In genomic region chr3:90412312-90413010, GRCm38 (mm10) we compare ENCODE assay signal across 9 mouse cellular contexts. TPM values are rescaled to one million over a fixed set of nuclear protein-coding genes. Genes with fewer than 3 reads are reported as not detected.
DNase-seq lines count a peak whose midpoint lies in the region; ATAC-seq and TF ChIP-seq lines count a peak whose summit lies in the region.
"Had no signal": no experiment of that assay in that cellular context is flagged by ENCODE, and none has a peak within 500 bp of the region (broad histone marks: within the 10 kb centered on the region; RNA-seq: fewer than 3 reads in every experiment).

No protein-coding gene starts in this region.

- H3K4me2 ChIP-seq in hindbrain, embryonic 12.5 days (replicated peaks) = no peak overlapping the region
- no peak overlapping the region for H3K4me2 ChIP-seq in forebrain, embryonic 13.5 days
- H3K4me2 ChIP-seq in midbrain, embryonic 13.5 days (replicated peaks) = no peak overlapping the region

- H3K27ac ChIP-seq in hindbrain, embryonic 10.5 days = no peak overlapping the region
- H3K27ac ChIP-seq in hindbrain, embryonic 12.5 days = no peak overlapping the region
- no peak overlapping the region for H3K27ac ChIP-seq in forebrain, embryonic 13.5 days
- no peak overlapping the region for H3K27ac ChIP-seq in left cerebral cortex, adult 2 months
- H3K27ac ChIP-seq in midbrain, embryonic 13.5 days = no peak overlapping the region
- H3K27ac ChIP-seq: macrophage had no signal

- H3K36me3 ChIP-seq in hindbrain, embryonic 10.5 days = peaks cover 100% of the 10 kb centered on the region
- peaks cover 86% of the 10 kb centered on the region for H3K36me3 ChIP-seq in hindbrain, embryonic 12.5 days
- H3K36me3 ChIP-seq in forebrain, embryonic 13.5 days (ENCODE audit: poor library complexity, severe bottlenecking) = peaks cover 87% of the 10 kb centered on the region
- peaks cover 88% of the 10 kb centered on the region for H3K36me3 ChIP-seq in midbrain, embryonic 13.5 days

- no peaks in the 10 kb centered on the region for H3K9me3 ChIP-seq in hindbrain, embryonic 10.5 days
- no peaks in the 10 kb centered on the region for H3K9me3 ChIP-seq in hindbrain, embryonic 12.5 days (replicated peaks)
- no peaks in the 10 kb centered on the region for H3K9me3 ChIP-seq in forebrain, embryonic 13.5 days (replicated peaks)
- H3K9me3 ChIP-seq in midbrain, embryonic 13.5 days = no peaks in the 10 kb centered on the region

- no peaks in the 10 kb centered on the region for H3K4me1 ChIP-seq in hindbrain, embryonic 10.5 days (replicated peaks)
- peaks cover 2% of the 10 kb centered on the region; the same call in 1 of the 2 replicates for H3K4me1 ChIP-seq in hindbrain, embryonic 12.5 days
- H3K4me1 ChIP-seq in forebrain, embryonic 13.5 days = no peaks in the 10 kb centered on the region
- no peaks in the 10 kb centered on the region for H3K4me1 ChIP-seq in midbrain, embryonic 13.5 days (replicated peaks)

- no peak overlapping the region for H3K4me3 ChIP-seq in hindbrain, embryonic 10.5 days
- no peak overlapping the region for H3K4me3 ChIP-seq in hindbrain, embryonic 12.5 days
- no peak overlapping the region for H3K4me3 ChIP-seq in forebrain, embryonic 13.5 days
- H3K4me3 ChIP-seq in left cerebral cortex, adult 2 months = no peak overlapping the region
- H3K4me3 ChIP-seq in midbrain, embryonic 13.5 days (replicated peaks) = no peak overlapping the region

- peak; percentile 62 for DNase-seq in hindbrain, embryonic 10.5 days (ENCODE audit: low spot score)
- peak; percentile 67 for DNase-seq in brain, embryonic 14.5 days (ENCODE audit: low read depth)
- peak; percentile 58 to 75 for DNase-seq in left cerebral cortex, adult 2 months (ENCODE audit: extremely low spot score in 1 of 2, low spot score in 2 of 2)
- DNase-seq in spleen, postnatal 10 days (ENCODE audit: low spot score in 2 of 2) = peak; percentile 56 to 80

- intact Hi-C loops in left cerebral cortex, adult 2 months (cut with DNase I) = loop anchor here (1.0 to 5.0 kb wide), 3 partner anchors 54 to 295 kb away; partner anchors contain the start of gene S100a7a

- no peak for TF ChIP-seq POLR2A in brain, embryonic 14.5 days (IDR thresholded peaks at IDR 0.05; ENCODE audit: borderline replicate concordance, extremely low read depth, insufficient read depth, insufficient read length, poor library complexity, severe bottlenecking)

- WGBS in hindbrain, embryonic 10.5 days = 59% methylated on average over 5 of the region's 5 CpGs
- 53% methylated on average over 5 of the region's 5 CpGs for WGBS in hindbrain, embryonic 12.5 days
- whole genome bisulfite sequencing in forebrain, embryonic 13.5 days = 53% methylated on average over 5 of the region's 5 CpGs
- 53% methylated on average over 5 of the region's 5 CpGs for WGBS in midbrain, embryonic 13.5 days

- peak; percentile 91 for TF ChIP-seq CTCF in brain, embryonic 14.5 days (IDR thresholded peaks at IDR 0.05; ENCODE audit: borderline replicate concordance, extremely low read depth, insufficient read depth, insufficient read length)
- peak; percentile 98 for TF ChIP-seq CTCF in left cerebral cortex, adult 2 months (IDR thresholded peaks at IDR 0.05)

- ATAC-seq in hindbrain, embryonic 12.5 days (ENCODE audit: low FRiP score) = no peak
- ATAC-seq in forebrain, embryonic 13.5 days = peak; percentile 71; the same call in 1 of the 2 replicates
- peak; percentile 72 to 80; a peak in 2 of 4 replicates for ATAC-seq in hematopoietic stem cell, adult 5-6 weeks (replicated peaks in 1 of 2; ENCODE audit: insufficient read depth in 1 of 2, low FRiP score in 2 of 2, low TSS enrichment in 1 of 2, low read depth in 1 of 2, poor library complexity in 2 of 2, severe bottlenecking in 2 of 2)
- ATAC-seq in midbrain, embryonic 13.5 days = 0 out of 2 replicates have a peak, but pooled peaks have one; percentile 55

- H3K9ac ChIP-seq in hindbrain, embryonic 12.5 days = no peak overlapping the region
- H3K9ac ChIP-seq in forebrain, embryonic 13.5 days = no peak overlapping the region
- no peak overlapping the region for H3K9ac ChIP-seq in midbrain, embryonic 13.5 days (replicated peaks)

- no peaks in the 10 kb centered on the region for H3K27me3 ChIP-seq in hindbrain, embryonic 10.5 days (ENCODE audit: insufficient read depth, poor library complexity, severe bottlenecking)
- no peaks in the 10 kb centered on the region for H3K27me3 ChIP-seq in hindbrain, embryonic 12.5 days
- H3K27me3 ChIP-seq in forebrain, embryonic 13.5 days = no peaks in the 10 kb centered on the region
- no peaks in the 10 kb centered on the region for H3K27me3 ChIP-seq in midbrain, embryonic 13.5 days

RNA-seq across cellular contexts. Expression of gene Ints3, which starts 21.0 kb away (rescaled TPM):
- polyA plus RNA-seq in hindbrain, embryonic 10.5 days (2016; fragmentation: Nextera tagmentation; extraction: Ambion mirVana) = 37.6 and 39.7 TPM in 2 replicates
- polyA plus RNA-seq in hindbrain, embryonic 12.5 days (2016; fragmentation: Nextera tagmentation; extraction: Ambion mirVana) = 40.5 and 44.3 TPM in 2 replicates
- polyA plus RNA-seq in brain, embryonic 14.5 days (2012; rRNA removed) = 56.0 and 66.1 TPM in 2 replicates
- 27.8 and 29.3 TPM in 2 replicates for polyA plus RNA-seq in forebrain, embryonic 13.5 days (2015; fragmentation: Nextera tagmentation; extraction: Ambion mirVana)
- 20.9 and 22.6 TPM in 2 replicates for total RNA-seq in hematopoietic stem cell, adult 5-6 weeks (2017)
- 10 to 100 TPM; 62.1 to 65.7 TPM for total RNA-seq in left cerebral cortex, adult 2 months (2021)
- polyA plus RNA-seq in midbrain, embryonic 13.5 days (2015; fragmentation: Nextera tagmentation; extraction: Ambion mirVana) = 29.1 and 32.6 TPM in 2 replicates

RNA-seq across cellular contexts. Expression of gene Slc27a3, which starts 22.7 kb away (rescaled TPM):
- polyA plus RNA-seq in hindbrain, embryonic 10.5 days (2016; fragmentation: Nextera tagmentation; extraction: Ambion mirVana) = 28.5 and 29.1 TPM in 2 replicates
- 32.9 and 35.3 TPM in 2 replicates for polyA plus RNA-seq in hindbrain, embryonic 12.5 days (2016; fragmentation: Nextera tagmentation; extraction: Ambion mirVana)
- polyA plus RNA-seq in brain, embryonic 14.5 days (2012; rRNA removed) = 52.9 and 55.5 TPM in 2 replicates
- polyA plus RNA-seq in forebrain, embryonic 13.5 days (2015; fragmentation: Nextera tagmentation; extraction: Ambion mirVana) = 11.2 and 12.4 TPM in 2 replicates
- total RNA-seq in hematopoietic stem cell, adult 5-6 weeks (2017) = 0.60 and 1.1 TPM in 2 replicates
- 1 to 10 TPM; 8.1 to 8.3 TPM for total RNA-seq in left cerebral cortex, adult 2 months (2021)
- polyA plus RNA-seq in midbrain, embryonic 13.5 days (2015; fragmentation: Nextera tagmentation; extraction: Ambion mirVana) = 20.2 and 21.8 TPM in 2 replicates

RNA-seq across cellular contexts. Expression of gene Npr1, which starts 53.2 kb away (rescaled TPM):
- 3.0 TPM in 2 replicates for polyA plus RNA-seq in hindbrain, embryonic 10.5 days (2016; fragmentation: Nextera tagmentation; extraction: Ambion mirVana)
- 3.8 and 4.1 TPM in 2 replicates for polyA plus RNA-seq in hindbrain, embryonic 12.5 days (2016; fragmentation: Nextera tagmentation; extraction: Ambion mirVana)
- 5.8 and 7.5 TPM in 2 replicates for polyA plus RNA-seq in brain, embryonic 14.5 days (2012; rRNA removed)
- polyA plus RNA-seq in forebrain, embryonic 13.5 days (2015; fragmentation: Nextera tagmentation; extraction: Ambion mirVana) = 2.3 and 2.8 TPM in 2 replicates
- total RNA-seq in hematopoietic stem cell, adult 5-6 weeks (2017) = 0.38 TPM in 1 of 2 replicates, not detected in the other
- total RNA-seq in left cerebral cortex, adult 2 months (2021) = 1 to 10 TPM; 3.3 TPM
- 1.8 and 2.4 TPM in 2 replicates for polyA plus RNA-seq in midbrain, embryonic 13.5 days (2015; fragmentation: Nextera tagmentation; extraction: Ambion mirVana)
